Mouse (Mus musculus) lung, embryonic 15.5 days (tissue): ENCODE results near the gene Sema4c. TPM values are rescaled to one million over a fixed set of nuclear protein-coding genes. Genes with fewer than 3 reads are reported as not detected.

Experiments
- ATAC-seq: fragments of 200-750 bp; cut with Nextera tagmentation; 2 replicates; pipeline ENCODE4 v1.8.0; 2017; ENCODE audit warnings: moderate number of reproducible peaks, borderline replicate concordance; ENCODE audit not compliant: low FRiP score, low TSS enrichment; ENCODE audit errors: extremely low read depth
- H3K27ac ChIP-seq: fragments of 300-500 bp; sonication (generic); 2 replicates; pipeline ENCODE4 v1.5.1; 2015; ENCODE audit warnings: moderate library complexity, mild to moderate bottlenecking, inconsistent platforms
- H3K27me3 ChIP-seq: fragments of 300-500 bp; sonication (generic); 2 replicates; pipeline ENCODE4 v1.6.1; 2015; ENCODE audit warnings: inconsistent platforms
- H3K36me3 ChIP-seq: fragments of 300-500 bp; sonication (generic); 2 replicates; pipeline ENCODE4 v1.6.1; 2015; ENCODE audit warnings: inconsistent platforms
- H3K4me1 ChIP-seq: fragments of 300-500 bp; sonication (generic); 2 replicates; pipeline ENCODE4 v1.6.1; 2015; ENCODE audit warnings: inconsistent platforms
- H3K4me2 ChIP-seq: fragments of 300-500 bp; sonication (generic); 2 replicates; pipeline ENCODE4 v1.6.1; 2015; ENCODE audit warnings: inconsistent platforms, mild to moderate bottlenecking, moderate library complexity
- H3K4me3 ChIP-seq: fragments of 300-500 bp; sonication (generic); 2 replicates; pipeline ENCODE4 v1.5.1; 2015; ENCODE audit warnings: mild to moderate bottlenecking, inconsistent platforms
- H3K9ac ChIP-seq: fragments of 300-500 bp; sonication (generic); 2 replicates; pipeline ENCODE4 v1.6.1; 2015; ENCODE audit warnings: inconsistent platforms
- H3K9me3 ChIP-seq: fragments of 300-500 bp; sonication (generic); 2 replicates; pipeline ENCODE4 v1.6.1; 2016; ENCODE audit warnings: inconsistent platforms
- WGBS: fragments of 180-500 bp; shearing (Covaris S2); methylation state at CpG from one replicate; pipeline ENCODE4 v1.1.7; 2015; 5-methylcytosine and 5-hydroxymethylcytosine counted together
- microRNA-seq: library from miRNA; unstranded; fragments of <30 nt; microRNA quantifications from one replicate; pipeline ENCODE4, GENCODE M21; 2016
- polyA plus RNA-seq: library from polyadenylated mRNA; unstranded; fragments of >200 nt; fragmentation: Nextera tagmentation; extraction: Ambion mirVana; gene quantifications from 2 replicates; pipeline ENCODE4 v1.2.1, GENCODE M21; 2015

Gene Sema4c
- polyA plus RNA-seq, 1 experiment from 2014 or later, result 19.3 TPM

GRCm38 (mm10) chr1:36512089-36512965 is 45.8 kb downstream of the Sema4c start:
- peak overlapping the region; percentile 90 for H3K9ac ChIP-seq
- peak overlapping the region; percentile 97 for H3K4me2 ChIP-seq
- peak overlapping the region; percentile 100 for H3K4me3 ChIP-seq
- H3K27me3 ChIP-seq, result no peaks in the 10 kb centered on the region
- WGBS, result under 1% methylated on average over 111 of the region's 126 CpGs
- peak overlapping the region; percentile 99 for H3K27ac ChIP-seq
- H3K9me3 ChIP-seq, result 0 out of 2 replicates have a peak, but pooled peaks cover 3% of the 10 kb centered on the region
- ATAC-seq, result peak; percentile 60
- H3K4me1 ChIP-seq, result peaks cover 25% of the 10 kb centered on the region
- H3K36me3 ChIP-seq, result no peaks in the 10 kb centered on the region

DNA sequence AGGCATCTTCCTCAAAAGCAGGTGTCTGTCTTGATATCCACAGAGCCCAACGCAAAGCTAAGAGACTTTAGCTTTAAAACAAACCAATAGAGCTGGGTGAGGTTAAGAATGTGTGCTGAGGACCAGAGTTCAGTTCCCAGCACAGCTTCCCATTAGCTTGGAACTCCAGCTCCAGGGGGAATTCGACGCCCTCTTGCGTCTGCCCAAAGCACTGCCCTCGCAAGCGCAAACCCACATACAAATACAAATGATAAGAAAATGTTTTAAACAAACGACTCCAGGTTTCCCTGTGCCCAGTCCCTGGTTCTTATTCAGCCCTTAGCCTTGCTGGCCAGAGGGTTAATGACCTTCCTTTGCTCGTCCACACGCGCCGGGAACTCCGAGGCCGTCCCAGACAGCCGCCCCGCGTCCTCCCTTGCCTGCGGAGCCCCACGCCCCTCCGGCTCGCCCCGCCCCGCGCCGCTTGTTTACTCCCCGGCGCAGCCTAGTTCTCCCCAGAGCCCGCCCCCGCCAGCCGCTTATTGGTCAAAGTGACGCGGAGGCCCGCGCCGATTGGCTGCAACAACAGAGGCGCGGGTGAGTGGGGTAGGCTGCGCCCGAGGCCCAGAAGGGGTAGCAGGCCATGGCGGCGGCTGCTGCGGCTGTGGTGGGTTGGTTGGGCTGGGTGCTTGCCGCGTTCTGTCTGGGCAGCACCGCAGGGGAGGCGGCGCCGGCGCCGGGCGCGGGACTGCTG is 46.7 kb downstream of the Sema4c start, which contains the start of gene Cnnm3:
Gene Cnnm3, plus strand, starts transcription at position 579 of the 733 bp plus-strand sequence.
- peak within 1 kb of the TSS; percentile 90 for H3K9ac ChIP-seq
- peak within 1 kb of the TSS; percentile 97 for H3K4me2 ChIP-seq
- peak within 1 kb of the TSS; percentile 100 for H3K4me3 ChIP-seq
- 0 out of 2 replicates have a peak, but pooled peaks cover under 1% of the 10 kb centered on the region for H3K36me3 ChIP-seq
- peaks cover 25% of the 10 kb centered on the region for H3K4me1 ChIP-seq
- ATAC-seq, result peak; percentile 99
- peak within 1 kb of the TSS; percentile 99 for H3K27ac ChIP-seq
- 2% methylated on average over 50 of the region's 51 CpGs for WGBS
- no peaks in the 10 kb centered on the region for H3K27me3 ChIP-seq
- 0 out of 2 replicates have a peak, but pooled peaks cover 3% of the 10 kb centered on the region for H3K9me3 ChIP-seq

- H3K27ac ChIP-seq, result no peak overlapping the region
- no peak overlapping the region for H3K9ac ChIP-seq
- H3K4me2 ChIP-seq, result no peak overlapping the region
- whole genome bisulfite sequencing, result 67% methylated on average over 5 of the region's 5 CpGs
- no peak for ATAC-seq
- no peak overlapping the region for H3K4me3 ChIP-seq
- H3K27me3 ChIP-seq, result no peaks in the 10 kb centered on the region
- H3K9me3 ChIP-seq, result 0 out of 2 replicates have a peak, but pooled peaks cover 3% of the 10 kb centered on the region
- H3K4me1 ChIP-seq, result peaks cover 6% of the 10 kb centered on the region
- 0 out of 2 replicates have a peak, but pooled peaks cover 3% of the 10 kb centered on the region for H3K36me3 ChIP-seq
These were observed 49.9 kb downstream of the Sema4c start for GRCm38 (mm10) chr1:36508238-36508637.

GRCm38 (mm10) chr1:36501261-36501660 is 56.9 kb downstream of the Sema4c start:
- H3K27ac ChIP-seq, result no peak overlapping the region
- WGBS, result 6% methylated on average over 3 of the region's 3 CpGs
- no peaks in the 10 kb centered on the region for H3K9me3 ChIP-seq
- ATAC-seq, result 0 out of 2 replicates have a peak, but pooled peaks have one; percentile 8
- H3K4me2 ChIP-seq, result no peak overlapping the region
- H3K4me1 ChIP-seq, result no peaks in the 10 kb centered on the region
- H3K4me3 ChIP-seq, result no peak overlapping the region
- no peaks in the 10 kb centered on the region for H3K27me3 ChIP-seq
- no peak overlapping the region for H3K9ac ChIP-seq
- H3K36me3 ChIP-seq, result 0 out of 2 replicates have a peak, but pooled peaks cover 2% of the 10 kb centered on the region

Small RNA genes lying within 50 kb of the gene (microRNA-seq; reads per million reads assigned to microRNA genes)
- not detected for gene Gm47280

Other genes with a start within 250 kb of the Sema4c start
- 37.5 and 40.8 TPM in 2 replicates for gene Kansl3, start 189.2 kb downstream of the Sema4c start, polyA plus RNA-seq
- 0.57 and 0.66 TPM in 2 replicates for gene Fer1l5, start 186.1 kb downstream of the Sema4c start, polyA plus RNA-seq
- gene Lman2l, start 113.1 kb downstream of the Sema4c start, polyA plus RNA-seq, result 47.0 and 49.5 TPM in 2 replicates
- gene Cnnm4, start 86.7 kb downstream of the Sema4c start, polyA plus RNA-seq, result 10.8 and 12.5 TPM in 2 replicates
- 3.2 TPM in 2 replicates for gene Cnnm3, start 46.5 kb downstream of the Sema4c start, polyA plus RNA-seq
- 12.4 and 15.9 TPM in 2 replicates for gene Ankrd23, start 21.5 kb downstream of the Sema4c start, polyA plus RNA-seq
- gene Gm42417, start 18.9 kb downstream of the Sema4c start, polyA plus RNA-seq, result 0.25 TPM in 1 of 2 replicates, not detected in the other
- gene Ankrd39, start 10.9 kb downstream of the Sema4c start, polyA plus RNA-seq, result 20.3 and 26.0 TPM in 2 replicates
- gene Fam178b, start 124.8 kb upstream of the Sema4c start, polyA plus RNA-seq, result 3.4 and 4.5 TPM in 2 replicates
- gene Cox5b, start 133.1 kb upstream of the Sema4c start, polyA plus RNA-seq, result 506 and 539 TPM in 2 replicates
- not detected in 2 replicates for gene 4933424G06Rik, start 151.8 kb upstream of the Sema4c start, polyA plus RNA-seq
- 97.9 and 99.8 TPM in 2 replicates for gene Actr1b, start 156.1 kb upstream of the Sema4c start, polyA plus RNA-seq
- gene Zap70, start 203.4 kb upstream of the Sema4c start, polyA plus RNA-seq, result 0.79 and 1.5 TPM in 2 replicates